Mouse (Mus musculus): Measurements from ENCODE around the gene Dact3. TPM values are rescaled to one million over a fixed set of nuclear protein-coding genes. Genes with fewer than 3 reads are reported as not detected.
A peak's percentile ranks its signal among the peaks of the same experiment; 100 is the strongest.

Dact3 gene
- polyA plus RNA-seq, 1 experiment from 2014 or later: 2.3 TPM

- 30% methylated on average over 5 of the region's 5 CpGs for WGBS
- Histone ChIP-seq H3K27me3 (ENCODE audit: control insufficient read depth, insufficient read depth, low read length) (peaks cover 4% of the 10 kb centered on the region), H3K4me2 (ENCODE audit: low read depth, low read length) (peak overlapping the region; percentile 4; the same call in 1 of the 2 replicates), H3K4me3 (replicated peaks; ENCODE audit: low read length) (no peak overlapping the region), H3K36me3 (ENCODE audit: control insufficient read depth, insufficient read depth, low read length) (peaks cover 14% of the 10 kb centered on the region), H3K9me3 (replicated peaks; ENCODE audit: control insufficient read depth, low read length) (peaks cover 7% of the 10 kb centered on the region), H3K4me1 (ENCODE audit: control insufficient read depth, insufficient read depth, low read length) (peaks cover 22% of the 10 kb centered on the region), H3K27ac (ENCODE audit: low read length) (peak overlapping the region; percentile 69), H3K9ac (ENCODE audit: low read length) (peak overlapping the region; percentile 41; the same call in 1 of the 2 replicates)
- no peak for ATAC-seq (ENCODE audit: insufficient read depth, low FRiP score)
Measured at GRCm38 (mm10) chr7:16880615-16881014, 5.5 kb downstream of the Dact3 start.

DNA sequence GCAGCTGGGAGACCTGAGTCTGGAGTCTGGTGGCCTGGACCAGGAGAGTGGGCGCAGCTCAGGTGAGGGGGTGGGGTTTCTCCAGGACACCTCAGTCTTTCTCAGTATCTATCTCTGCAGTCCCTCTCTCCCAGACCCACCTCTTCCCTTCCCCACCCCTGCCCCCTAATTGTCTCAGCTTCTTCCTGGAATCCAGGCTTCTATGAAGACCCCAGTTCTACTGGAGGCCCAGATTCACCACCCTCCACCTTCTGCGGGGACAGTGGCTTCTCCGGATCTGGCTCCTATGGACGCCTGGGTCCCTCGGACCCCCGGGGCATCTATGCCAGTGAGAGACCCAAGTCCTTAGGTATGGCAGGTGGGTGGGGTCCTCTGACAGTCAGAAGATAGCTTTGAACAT, 8.0 kb downstream of the Dact3 start:
- H3K9me3 ChIP-seq (replicated peaks; ENCODE audit: control insufficient read depth, low read length): peaks cover 14% of the 10 kb centered on the region
- H3K36me3 ChIP-seq (ENCODE audit: control insufficient read depth, insufficient read depth, low read length): peaks cover 23% of the 10 kb centered on the region
- H3K27me3 ChIP-seq (ENCODE audit: control insufficient read depth, insufficient read depth, low read length): peaks cover 9% of the 10 kb centered on the region
- H3K9ac ChIP-seq (ENCODE audit: low read length): no peak overlapping the region
- H3K4me2 ChIP-seq (ENCODE audit: low read depth, low read length): no peak overlapping the region
- peaks cover 15% of the 10 kb centered on the region for H3K4me1 ChIP-seq (ENCODE audit: control insufficient read depth, insufficient read depth, low read length)
- ATAC-seq (ENCODE audit: insufficient read depth, low FRiP score): no peak
- no peak overlapping the region for H3K4me3 ChIP-seq (replicated peaks; ENCODE audit: low read length)
- no peak overlapping the region for H3K27ac ChIP-seq (ENCODE audit: low read length)
- WGBS: 93% methylated on average over 6 of the region's 6 CpGs

DNA sequence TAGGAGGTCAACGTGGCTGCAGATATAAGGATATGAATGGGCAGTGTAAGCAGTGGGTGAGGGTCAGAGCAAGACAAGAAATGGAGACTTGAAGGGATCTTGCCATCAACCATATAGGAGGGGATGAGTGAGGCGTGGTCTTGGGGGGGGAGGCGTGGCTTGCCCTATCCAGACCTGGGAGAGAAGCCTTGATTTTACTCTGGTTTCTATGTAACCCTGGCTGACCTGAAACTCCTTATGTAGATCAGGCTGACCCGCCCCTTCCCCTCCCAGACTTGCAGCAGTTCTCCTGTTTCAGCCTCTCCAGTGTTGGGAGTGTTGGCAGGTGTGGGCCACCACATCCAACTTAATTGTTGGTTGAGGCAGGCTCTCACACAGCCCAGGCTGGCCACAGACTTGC, 9.2 kb downstream of the Dact3 start:
- Histone ChIP-seq H3K4me1 (ENCODE audit: control insufficient read depth, insufficient read depth, low read length) (peaks cover 14% of the 10 kb centered on the region), H3K9ac (ENCODE audit: low read length) (no peak overlapping the region), H3K9me3 (replicated peaks; ENCODE audit: control insufficient read depth, low read length) (peaks cover 14% of the 10 kb centered on the region), H3K4me2 (ENCODE audit: low read depth, low read length) (no peak overlapping the region), H3K4me3 (replicated peaks; ENCODE audit: low read length) (no peak overlapping the region), H3K27ac (ENCODE audit: low read length) (no peak overlapping the region), H3K27me3 (ENCODE audit: control insufficient read depth, insufficient read depth, low read length) (peaks cover 9% of the 10 kb centered on the region), H3K36me3 (ENCODE audit: control insufficient read depth, insufficient read depth, low read length) (peaks cover 23% of the 10 kb centered on the region)
- ATAC-seq (ENCODE audit: insufficient read depth, low FRiP score): no peak
- WGBS: 76% methylated on average over 4 of the region's 4 CpGs

DNA sequence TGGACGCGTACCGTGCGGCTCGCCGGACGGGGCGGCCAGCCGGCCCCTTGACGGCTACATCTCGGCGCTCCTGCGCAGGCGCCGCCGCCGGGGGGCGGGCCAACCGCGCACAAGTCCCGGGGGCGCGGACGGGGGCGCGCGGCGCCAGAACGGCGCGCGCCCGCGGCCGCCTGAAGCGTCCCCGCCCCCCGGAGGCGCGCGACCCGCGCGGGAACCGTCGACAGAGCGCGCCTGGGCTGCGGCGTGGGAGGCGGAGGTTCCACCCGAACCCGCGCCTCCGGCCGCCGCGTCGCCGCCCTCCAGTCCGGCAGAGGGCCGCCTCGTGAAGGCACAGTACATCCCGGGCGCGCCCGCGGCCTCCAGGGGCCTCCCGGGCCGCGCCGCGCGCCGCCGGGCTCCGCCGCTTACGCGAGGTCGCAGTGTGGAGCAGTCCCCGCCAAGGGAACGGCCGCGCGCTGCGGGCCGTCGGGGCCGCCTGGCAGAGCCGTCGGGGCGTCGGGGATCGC, 10.2 kb downstream of the Dact3 start:
- Histone ChIP-seq H3K36me3 (ENCODE audit: control insufficient read depth, insufficient read depth, low read length) (peaks cover 23% of the 10 kb centered on the region), H3K9me3 (replicated peaks; ENCODE audit: control insufficient read depth, low read length) (peaks cover 14% of the 10 kb centered on the region), H3K9ac (ENCODE audit: low read length) (no peak overlapping the region), H3K27me3 (ENCODE audit: control insufficient read depth, insufficient read depth, low read length) (peaks cover 9% of the 10 kb centered on the region), H3K4me3 (replicated peaks; ENCODE audit: low read length) (peak overlapping the region; percentile 33), H3K4me1 (ENCODE audit: control insufficient read depth, insufficient read depth, low read length) (peaks cover 10% of the 10 kb centered on the region), H3K4me2 (ENCODE audit: low read depth, low read length) (peak overlapping the region; percentile 39), H3K27ac (ENCODE audit: low read length) (no peak overlapping the region)
- 23% methylated on average over 76 of the region's 95 CpGs for WGBS
- ATAC-seq (ENCODE audit: insufficient read depth, low FRiP score): 0 out of 2 replicates have a peak, but pooled peaks have one; percentile 12

DNA sequence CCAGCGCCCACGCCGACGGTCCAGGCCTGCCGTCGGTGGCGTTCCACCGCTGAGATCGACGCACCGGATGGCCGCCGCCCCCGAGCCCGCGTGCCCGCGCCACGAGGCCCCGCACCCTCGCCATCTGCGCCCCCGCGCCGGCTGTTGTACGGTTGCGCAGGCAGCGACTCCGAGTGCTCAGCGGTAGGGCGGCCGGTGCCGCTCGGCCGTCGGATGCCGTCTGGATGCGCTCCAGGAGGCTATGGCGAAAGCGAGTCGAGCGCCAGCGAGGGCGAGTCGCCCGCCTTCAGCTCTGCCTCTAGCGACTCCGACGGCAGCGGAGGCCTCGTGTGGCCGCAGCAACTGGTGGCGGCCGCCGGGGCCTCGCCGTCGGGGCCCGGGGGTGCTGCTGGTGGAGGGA, 10.8 kb downstream of the Dact3 start:
- 56% methylated on average over 58 of the region's 59 CpGs for WGBS
- Histone ChIP-seq H3K4me1 (ENCODE audit: control insufficient read depth, insufficient read depth, low read length) (peaks cover 10% of the 10 kb centered on the region; the same call in 1 of the 2 replicates), H3K4me3 (replicated peaks; ENCODE audit: low read length) (peak overlapping the region; percentile 33; the same call in 1 of the 2 replicates), H3K27ac (ENCODE audit: low read length) (no peak overlapping the region), H3K9me3 (replicated peaks; ENCODE audit: control insufficient read depth, low read length) (peaks cover 14% of the 10 kb centered on the region), H3K4me2 (ENCODE audit: low read depth, low read length) (no peak overlapping the region), H3K36me3 (ENCODE audit: control insufficient read depth, insufficient read depth, low read length) (peaks cover 23% of the 10 kb centered on the region), H3K27me3 (ENCODE audit: control insufficient read depth, insufficient read depth, low read length) (peaks cover 10% of the 10 kb centered on the region), H3K9ac (ENCODE audit: low read length) (no peak overlapping the region)
- no peak for ATAC-seq (ENCODE audit: insufficient read depth, low FRiP score)

DNA sequence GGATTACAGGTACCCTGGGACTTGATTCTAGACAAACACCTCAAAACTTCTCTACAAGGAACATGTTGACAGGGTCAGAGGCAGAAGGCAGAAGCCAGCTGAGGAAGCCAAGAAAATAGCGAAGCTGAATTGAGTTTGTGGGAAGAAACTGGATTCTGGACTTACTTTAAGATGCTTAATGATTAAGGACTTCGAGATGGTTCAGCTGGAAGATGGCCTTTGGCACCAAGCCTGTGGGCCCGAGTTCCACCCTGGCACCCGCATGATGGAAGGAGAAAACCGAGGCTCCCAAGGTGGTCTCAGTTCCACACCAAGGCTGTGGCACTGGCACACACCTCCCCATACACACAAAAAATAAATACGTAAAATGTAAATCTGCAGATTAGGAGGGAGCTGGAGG, 15.4 kb downstream of the Dact3 start:
- peak overlapping the region; percentile 97 for H3K27ac ChIP-seq (ENCODE audit: low read length)
- peak; percentile 0; the same call in 1 of the 2 replicates for ATAC-seq (ENCODE audit: insufficient read depth, low FRiP score)
- H3K9ac ChIP-seq (ENCODE audit: low read length): peak overlapping the region; percentile 37; the same call in 1 of the 2 replicates
- 24% methylated on average over 6 of the region's 6 CpGs for WGBS
- H3K4me3 ChIP-seq (replicated peaks; ENCODE audit: low read length): peak overlapping the region; percentile 13; the same call in 1 of the 2 replicates
- H3K4me2 ChIP-seq (ENCODE audit: low read depth, low read length): peak overlapping the region; percentile 68
- peaks cover 15% of the 10 kb centered on the region for H3K27me3 ChIP-seq (ENCODE audit: control insufficient read depth, insufficient read depth, low read length)
- peaks cover 10% of the 10 kb centered on the region for H3K36me3 ChIP-seq (ENCODE audit: control insufficient read depth, insufficient read depth, low read length)
- peaks cover 9% of the 10 kb centered on the region for H3K9me3 ChIP-seq (replicated peaks; ENCODE audit: control insufficient read depth, low read length)
- peaks cover 37% of the 10 kb centered on the region for H3K4me1 ChIP-seq (ENCODE audit: control insufficient read depth, insufficient read depth, low read length)

DNA sequence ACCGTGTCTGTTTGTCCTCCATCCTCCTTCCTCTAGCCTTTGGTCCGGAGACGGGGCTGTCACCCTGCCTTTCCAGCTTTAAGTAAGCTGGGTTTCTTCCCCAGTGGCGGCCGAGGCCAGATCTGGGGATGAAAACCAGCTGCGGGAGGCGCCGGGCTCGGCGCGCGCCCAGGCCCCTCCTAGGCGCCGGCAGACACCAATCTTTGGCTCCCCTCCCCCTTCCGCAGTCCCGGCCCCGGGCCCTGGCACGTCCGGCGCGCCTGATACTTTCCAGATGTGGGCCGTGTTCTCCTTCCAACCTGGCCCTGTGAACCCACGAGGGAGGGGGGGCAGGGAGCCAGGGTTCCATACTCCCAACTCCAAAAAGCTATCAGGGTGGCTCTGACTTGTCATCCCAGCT, 15.8 kb downstream of the Dact3 start:
- peaks cover 5% of the 10 kb centered on the region for H3K9me3 ChIP-seq (replicated peaks; ENCODE audit: control insufficient read depth, low read length)
- H3K27me3 ChIP-seq (ENCODE audit: control insufficient read depth, insufficient read depth, low read length): peaks cover 11% of the 10 kb centered on the region; the same call in 1 of the 2 replicates
- under 1% methylated on average over 23 of the region's 23 CpGs for WGBS
- peaks cover 6% of the 10 kb centered on the region for H3K36me3 ChIP-seq (ENCODE audit: control insufficient read depth, insufficient read depth, low read length)
- peaks cover 38% of the 10 kb centered on the region for H3K4me1 ChIP-seq (ENCODE audit: control insufficient read depth, insufficient read depth, low read length)
- ATAC-seq (ENCODE audit: insufficient read depth, low FRiP score): peak; percentile 84
- peak overlapping the region; percentile 40 for H3K4me3 ChIP-seq (replicated peaks; ENCODE audit: low read length)
- H3K9ac ChIP-seq (ENCODE audit: low read length): peak overlapping the region; percentile 37; the same call in 1 of the 2 replicates
- peak overlapping the region; percentile 68 for H3K4me2 ChIP-seq (ENCODE audit: low read depth, low read length)
- peak overlapping the region; percentile 97 for H3K27ac ChIP-seq (ENCODE audit: low read length)

- Histone ChIP-seq H3K27me3 (ENCODE audit: control insufficient read depth, insufficient read depth, low read length) (peaks cover 9% of the 10 kb centered on the region; the same call in 1 of the 2 replicates), H3K4me1 (ENCODE audit: control insufficient read depth, insufficient read depth, low read length) (peaks cover 38% of the 10 kb centered on the region), H3K9ac (ENCODE audit: low read length) (peak within 1 kb of the TSS; percentile 65), H3K4me3 (replicated peaks; ENCODE audit: low read length) (peak within 1 kb of the TSS; percentile 40), H3K4me2 (ENCODE audit: low read depth, low read length) (peak within 1 kb of the TSS; percentile 68), H3K9me3 (replicated peaks; ENCODE audit: control insufficient read depth, low read length) (no peaks in the 10 kb centered on the region), H3K27ac (ENCODE audit: low read length) (peak within 1 kb of the TSS; percentile 97), H3K36me3 (ENCODE audit: control insufficient read depth, insufficient read depth, low read length) (no peaks in the 10 kb centered on the region)
- peak; percentile 87 for ATAC-seq (ENCODE audit: insufficient read depth, low FRiP score)
- WGBS: under 1% methylated on average over 30 of the region's 30 CpGs
Measured at GRCm38 (mm10) chr7:16891641-16892351, 16.7 kb downstream of the Dact3 start, which contains the start of gene Gng8. Gng8 (plus strand) TSS chr7:16891786.

- peaks cover 38% of the 10 kb centered on the region for H3K4me1 ChIP-seq (ENCODE audit: control insufficient read depth, insufficient read depth, low read length)
- peak overlapping the region; percentile 40 for H3K4me3 ChIP-seq (replicated peaks; ENCODE audit: low read length)
- H3K4me2 ChIP-seq (ENCODE audit: low read depth, low read length): peak overlapping the region; percentile 68
- H3K9ac ChIP-seq (ENCODE audit: low read length): peak overlapping the region; percentile 59
- H3K27me3 ChIP-seq (ENCODE audit: control insufficient read depth, insufficient read depth, low read length): peaks cover 9% of the 10 kb centered on the region; the same call in 1 of the 2 replicates
- peak overlapping the region; percentile 97 for H3K27ac ChIP-seq (ENCODE audit: low read length)
- WGBS: 43% methylated on average over 9 of the region's 9 CpGs
- no peaks in the 10 kb centered on the region for H3K9me3 ChIP-seq (replicated peaks; ENCODE audit: control insufficient read depth, low read length)
- ATAC-seq (ENCODE audit: insufficient read depth, low FRiP score): no peak
- no peaks in the 10 kb centered on the region for H3K36me3 ChIP-seq (ENCODE audit: control insufficient read depth, insufficient read depth, low read length)
Measured at GRCm38 (mm10) chr7:16892352-16892730, 17.2 kb downstream of the Dact3 start.
